ENCODE assay signal across 16 mouse cellular contexts in genomic region chr7:109529741-109530140, GRCm38 (mm10).
"Had no signal": no experiment of that assay in that cellular context is flagged by ENCODE, and none has a peak within 500 bp of the region (broad histone marks: within the 10 kb centered on the region; RNA-seq: fewer than 3 reads in every experiment).

No protein-coding gene starts in this region.

- ATAC-seq: lung, postnatal 0 days; midbrain, embryonic 15.5 days had no signal

- H3K4me1 ChIP-seq: midbrain, embryonic 12.5 days; midbrain, embryonic 15.5 days; neural tube, embryonic 12.5 days; stomach, embryonic 15.5 days had no signal

- H3K9ac ChIP-seq: lung, embryonic 15.5 days; midbrain, embryonic 12.5 days; midbrain, embryonic 15.5 days; neural tube, embryonic 12.5 days; stomach, embryonic 15.5 days had no signal

- H3K27me3 ChIP-seq: lung, embryonic 15.5 days; midbrain, embryonic 12.5 days; midbrain, embryonic 15.5 days; neural tube, embryonic 12.5 days; stomach, embryonic 15.5 days had no signal

- DNase-seq: lung, adult 2 months; lung, postnatal 14 days; lung, postnatal 36 days; right cerebral cortex, postnatal 14 days; thymus, adult 2 months; thymus, postnatal 25 days; thymus, postnatal 4 days had no signal

- H3K4me2 ChIP-seq: lung, embryonic 15.5 days; midbrain, embryonic 12.5 days; midbrain, embryonic 15.5 days; neural tube, embryonic 12.5 days; stomach, embryonic 15.5 days had no signal

- H3K27ac ChIP-seq: macrophage; midbrain, embryonic 12.5 days; midbrain, embryonic 15.5 days; neural tube, embryonic 12.5 days; stomach, embryonic 15.5 days; stomach, postnatal 0 days had no signal

- H3K9me3 ChIP-seq: lung, embryonic 15.5 days; megakaryocyte, embryonic 14.5 days; midbrain, embryonic 12.5 days; midbrain, embryonic 15.5 days; neural tube, embryonic 12.5 days; stomach, embryonic 15.5 days had no signal

- H3K4me3 ChIP-seq: lung, embryonic 15.5 days; megakaryocyte, embryonic 14.5 days; midbrain, embryonic 12.5 days; midbrain, embryonic 15.5 days; neural tube, embryonic 12.5 days; stomach, embryonic 15.5 days had no signal
